Mouse (Mus musculus): ENCODE results near the gene Pdyn. TPM values are rescaled to one million over a fixed set of nuclear protein-coding genes. Genes with fewer than 3 reads are reported as not detected.

The Pdyn gene
- polyA plus RNA-seq (2012; rRNA removed) = not detected in 2 replicates

GRCm38 (mm10) chr2:129699484-129700158, at the start of gene Pdyn:
TSS of gene Pdyn (minus strand) at chr2:129699844.

Other genes starting within 250 kb of the Pdyn start
- 0.08 TPM in 1 of 2 replicates, not detected in the other for gene F830045P16Rik, start 163.2 kb downstream of the Pdyn start, polyA plus RNA-seq (2012; rRNA removed)
- gene Sirpa, start 107.0 kb downstream of the Pdyn start, polyA plus RNA-seq (2012; rRNA removed) = 51.9 and 55.9 TPM in 2 replicates
- 31.6 and 36.0 TPM in 2 replicates for gene Stk35, start 100.7 kb upstream of the Pdyn start, polyA plus RNA-seq (2012; rRNA removed)